Mouse (Mus musculus) frontal cortex, adult 2 months (tissue): ENCODE data around the gene Scrn3. TPM values are rescaled to one million over a fixed set of nuclear protein-coding genes. Genes with fewer than 3 reads are reported as not detected.

Source experiments
- DNase-seq, 2 experiments: peaks; one replicate each; pipeline ENCODE4 v3.0.0; 2022; ENCODE audit warnings: low spot score in 1 of 2; ENCODE audit errors: extremely low spot score in 1 of 2
- polyA plus RNA-seq: library from polyadenylated mRNA; depleted of rRNA; stranded (reverse); fragments of >200 nt; gene quantifications from 2 replicates; pipeline ENCODE4 v1.2.3, GENCODE M21; 2012

Gene Scrn3
- polyA plus RNA-seq, 1 experiment: 26.0 TPM

- no peak for DNase-seq
Measured at GRCm38 (mm10) chr2:73274119-73274920, 38.1 kb upstream of the Scrn3 start.

GRCm38 (mm10) chr2:73275261-73276040 is 37.0 kb upstream of the Scrn3 start:
- DNase-seq: no peak

- no peak for DNase-seq
Measured at GRCm38 (mm10) chr2:73276141-73276571, 36.2 kb upstream of the Scrn3 start.

- DNase-seq: no peak
Measured at GRCm38 (mm10) chr2:73277021-73277708, 35.2 kb upstream of the Scrn3 start.

- no peak for DNase-seq
Measured at GRCm38 (mm10) chr2:73277709-73278075, 34.7 kb upstream of the Scrn3 start.

GRCm38 (mm10) chr2:73278131-73278854 is 34.1 kb upstream of the Scrn3 start:
- DNase-seq: peak; percentile 53 to 93

GRCm38 (mm10) chr2:73278869-73279268 is 33.5 kb upstream of the Scrn3 start:
- no peak for DNase-seq

- no peak for DNase-seq
Measured at GRCm38 (mm10) chr2:73279271-73280038, 32.9 kb upstream of the Scrn3 start.

- DNase-seq: no peak
Measured at GRCm38 (mm10) chr2:73280356-73281047, 31.9 kb upstream of the Scrn3 start.

- no peak for DNase-seq
Measured at GRCm38 (mm10) chr2:73281048-73281661, 31.2 kb upstream of the Scrn3 start.

GRCm38 (mm10) chr2:73281707-73282106 is 30.7 kb upstream of the Scrn3 start:
- DNase-seq: no peak

GRCm38 (mm10) chr2:73285630-73286029 is 26.8 kb upstream of the Scrn3 start:
- DNase-seq: peak in 1 of 2 experiments; percentile 67

- DNase-seq: no peak
Measured at GRCm38 (mm10) chr2:73291130-73291529, 21.3 kb upstream of the Scrn3 start.

GRCm38 (mm10) chr2:73295023-73295422 is 17.4 kb upstream of the Scrn3 start:
- no peak for DNase-seq

- no peak for DNase-seq
Measured at GRCm38 (mm10) chr2:73298154-73298553, 14.2 kb upstream of the Scrn3 start.

GRCm38 (mm10) chr2:73298841-73299240 is 13.6 kb upstream of the Scrn3 start:
- DNase-seq: no peak

- no peak for DNase-seq
Measured at GRCm38 (mm10) chr2:73301979-73302378, 10.4 kb upstream of the Scrn3 start.

GRCm38 (mm10) chr2:73302722-73303121 is 9.7 kb upstream of the Scrn3 start:
- DNase-seq: no peak

GRCm38 (mm10) chr2:73304506-73304905 is 7.9 kb upstream of the Scrn3 start:
- no peak for DNase-seq
